Mouse (Mus musculus) left cerebral cortex, adult 2 months (tissue): ENCODE data around the gene Bicc1. TPM values are rescaled to one million over a fixed set of nuclear protein-coding genes. Genes with fewer than 3 reads are reported as not detected.
"Not testable (repeated sequence)": the region's sequence is repeated elsewhere in the genome, so short reads cannot be mapped to it uniquely, and the experiment has no call there.

Source experiments
- DNase-seq, 2 experiments: peaks; one replicate each; pipeline ENCODE4 v3.0.0; 2021 to 2022; ENCODE audit warnings: low spot score in 2 of 2, mixed read lengths in 1 of 2; ENCODE audit errors: extremely low spot score in 1 of 2
- H3K27ac ChIP-seq: fragments of 200-600 bp; 2 replicates; pipeline ENCODE4 v1.8.1; 2022
- H3K4me3 ChIP-seq: fragments of 200-600 bp; 2 replicates; pipeline ENCODE4 v1.8.1; 2022
- CTCF ChIP-seq: fragments of 200-600 bp; IDR thresholded peaks from 2 replicates; pipeline ENCODE4 v1.8.1; 2022; ENCODE audit warnings: antibody characterized with exemption, mild to moderate bottlenecking, moderate library complexity
- intact Hi-C: fragments of 180-260 bp; cut with DNase I; formaldehyde crosslinking; loops from one replicate; pipeline ENCODE4 v1.15.1; 2025
- total RNA-seq, 2 experiments: library from RNA; stranded (reverse); gene quantifications; 2 replicates each; pipeline ENCODE4 v1.2.3; 2021

Bicc1 gene
- total RNA-seq, 2 experiments from 2014 or later = 5.1 to 6.7 TPM

- TF ChIP-seq CTCF = no peak
- intact Hi-C loops = no loop called here
- H3K27ac ChIP-seq = no peak overlapping the region
- DNase-seq = no peak
- no peak overlapping the region for H3K4me3 ChIP-seq
Observed at GRCm38 (mm10) chr10:70971156-70971555, 188.3 kb downstream of the Bicc1 start.

- intact Hi-C loops = loop anchor here (5.0 kb wide), 1 partner anchor 248 kb away; no protein-coding TSS in a partner anchor
- no peak for DNase-seq
- no peak for TF ChIP-seq CTCF
- H3K4me3 ChIP-seq = no peak overlapping the region
- no peak overlapping the region for H3K27ac ChIP-seq
Observed at GRCm38 (mm10) chr10:70968848-70969683, 190.4 kb downstream of the Bicc1 start.

- DNase-seq = no peak
- TF ChIP-seq CTCF = no peak; the same call in 1 of the 2 replicates
- Histone ChIP-seq H3K27ac (no peak overlapping the region), H3K4me3 (no peak overlapping the region)
- intact Hi-C loops = loop anchor here (5.0 kb wide), 1 partner anchor 251 kb away; no protein-coding TSS in a partner anchor
Observed at GRCm38 (mm10) chr10:70966642-70967345, 192.7 kb downstream of the Bicc1 start.

GRCm38 (mm10) chr10:70964706-70965105, 194.8 kb downstream of the Bicc1 start:
- no peak overlapping the region for H3K4me3 ChIP-seq
- intact Hi-C loops = loop anchor here (5.0 kb wide), 3 partner anchors 253 to 402 kb away; no protein-coding TSS in a partner anchor
- DNase-seq = no peak
- H3K27ac ChIP-seq = no peak overlapping the region
- TF ChIP-seq CTCF = no peak

GRCm38 (mm10) chr10:70963599-70964193, 195.8 kb downstream of the Bicc1 start:
- peak; percentile 85 for TF ChIP-seq CTCF
- intact Hi-C loops = loop anchor here (2.0 to 5.0 kb wide), 3 partner anchors 149 to 401 kb away; no protein-coding TSS in a partner anchor
- Histone ChIP-seq H3K4me3 (no peak overlapping the region), H3K27ac (no peak overlapping the region)
- DNase-seq = peak in 1 of 2 experiments; percentile 43

GRCm38 (mm10) chr10:70961641-70962040, 197.9 kb downstream of the Bicc1 start:
- H3K4me3 ChIP-seq = no peak overlapping the region
- H3K27ac ChIP-seq = no peak overlapping the region
- DNase-seq = no peak
- TF ChIP-seq CTCF = no peak
- intact Hi-C loops = loop anchor here (2.0 to 5.0 kb wide), 3 partner anchors 147 to 399 kb away; no protein-coding TSS in a partner anchor

GRCm38 (mm10) chr10:70960396-70960795, 199.1 kb downstream of the Bicc1 start:
- DNase-seq, H3K27ac ChIP-seq, H3K4me3 ChIP-seq: not testable (repeated sequence)
- intact Hi-C loops = loop anchor here (5.0 kb wide), 2 partner anchors 363 to 398 kb away; no protein-coding TSS in a partner anchor

GRCm38 (mm10) chr10:70952770-70953147, 206.7 kb downstream of the Bicc1 start:
- H3K27ac ChIP-seq = no peak overlapping the region
- H3K4me3 ChIP-seq = no peak overlapping the region
- TF ChIP-seq CTCF = no peak
- intact Hi-C loops = no loop called here
- DNase-seq = no peak

GRCm38 (mm10) chr10:70952056-70952769, 207.3 kb downstream of the Bicc1 start:
- H3K4me3 ChIP-seq = no peak overlapping the region

GRCm38 (mm10) chr10:70950105-70950424, 209.4 kb downstream of the Bicc1 start:
- no peak for DNase-seq
- intact Hi-C loops = no loop called here
- no peak overlapping the region; the same call in 1 of the 2 replicates for H3K4me3 ChIP-seq
- no peak for TF ChIP-seq CTCF
- H3K27ac ChIP-seq = peak overlapping the region; percentile 63; the same call in 1 of the 2 replicates

More at GRCm38 (mm10) chr10:70952056-70952769, 207.3 kb downstream of the Bicc1 start:
- no peak; the same call in 1 of the 2 replicates for TF ChIP-seq CTCF
- no peak for DNase-seq
- intact Hi-C loops = no loop called here
- H3K27ac ChIP-seq = 0 out of 2 replicates have a peak overlapping the region, but pooled peaks have one; percentile 1
